Mouse (Mus musculus): ENCODE data around the gene Atp1a1.

The Atp1a1 gene

DNA sequence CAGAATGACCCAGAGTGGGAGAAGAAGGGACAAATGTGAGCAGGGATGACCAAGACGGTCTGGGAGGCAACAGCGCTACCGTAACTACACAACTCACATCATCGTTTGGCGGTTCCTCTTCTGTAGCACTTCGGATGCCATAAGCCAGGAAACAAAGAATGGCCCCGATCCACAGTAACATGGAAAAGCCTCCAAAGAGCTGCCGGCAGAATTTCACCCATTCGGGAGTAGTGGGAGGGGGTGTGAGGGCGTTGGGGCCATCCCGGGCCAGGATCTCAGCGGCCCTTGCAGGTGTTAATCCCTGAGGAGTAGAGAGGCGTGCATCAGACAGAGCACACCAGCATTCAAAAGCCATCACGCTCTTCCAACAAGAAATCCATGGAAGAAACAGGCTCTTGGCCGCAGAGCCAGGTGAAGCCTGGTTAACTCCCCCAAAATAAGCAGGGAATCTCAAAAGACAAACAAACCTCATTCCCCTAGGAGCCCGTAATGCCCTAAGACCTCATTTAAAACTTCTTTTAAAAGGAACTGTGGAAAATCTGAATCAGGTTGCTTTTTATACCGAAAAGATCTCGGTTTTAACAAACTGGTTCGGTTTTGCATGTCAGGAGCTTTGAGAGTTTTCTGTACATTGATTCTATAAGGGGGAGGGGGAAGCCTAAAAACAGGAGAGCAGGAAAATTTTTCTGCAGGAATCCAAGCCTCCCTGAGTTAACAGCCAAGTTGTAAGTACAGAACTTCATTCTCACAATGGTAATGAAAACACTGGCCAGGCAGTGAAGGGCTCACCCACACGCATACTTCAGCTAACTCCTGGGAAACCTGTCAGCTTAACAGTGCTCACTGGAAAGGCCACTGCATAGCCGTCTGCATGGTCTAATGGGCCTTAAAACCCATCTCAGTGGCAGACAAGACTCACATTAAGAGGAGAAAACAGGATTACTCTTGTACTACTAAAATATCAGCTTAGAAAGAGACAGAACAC lies 11.9 kb downstream of the Atp1a1 start:
- DNase-seq, result no peak

- no peak for DNase-seq
These were observed 14.1 kb downstream of the Atp1a1 start for GRCm38 (mm10) chr3:101590380-101590779.

DNA sequence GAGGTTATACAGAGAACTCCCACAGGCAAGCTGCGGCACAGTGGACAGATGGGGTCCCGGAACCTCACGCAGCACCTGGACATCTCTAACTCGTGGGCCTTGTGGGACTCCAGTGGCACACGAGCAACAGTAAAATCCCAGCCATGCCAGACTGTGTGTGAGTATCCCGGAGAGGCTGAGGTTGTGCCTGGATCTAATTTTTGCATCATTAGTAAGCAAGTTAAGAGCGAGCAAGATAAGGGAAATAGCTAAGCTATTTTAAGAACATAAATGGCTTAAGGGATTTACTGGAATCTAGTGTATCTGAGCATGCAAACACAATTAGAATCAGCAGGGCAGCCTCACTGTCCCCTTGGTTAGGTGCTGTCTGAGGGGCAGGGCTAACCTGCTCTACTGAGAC lies 16.2 kb downstream of the Atp1a1 start:
- DNase-seq, result no peak

- no peak for DNase-seq
These were observed 17.7 kb downstream of the Atp1a1 start for GRCm38 (mm10) chr3:101586794-101587193.

GRCm38 (mm10) chr3:101578072-101578471 lies 26.4 kb downstream of the Atp1a1 start:
- no peak for DNase-seq

DNA sequence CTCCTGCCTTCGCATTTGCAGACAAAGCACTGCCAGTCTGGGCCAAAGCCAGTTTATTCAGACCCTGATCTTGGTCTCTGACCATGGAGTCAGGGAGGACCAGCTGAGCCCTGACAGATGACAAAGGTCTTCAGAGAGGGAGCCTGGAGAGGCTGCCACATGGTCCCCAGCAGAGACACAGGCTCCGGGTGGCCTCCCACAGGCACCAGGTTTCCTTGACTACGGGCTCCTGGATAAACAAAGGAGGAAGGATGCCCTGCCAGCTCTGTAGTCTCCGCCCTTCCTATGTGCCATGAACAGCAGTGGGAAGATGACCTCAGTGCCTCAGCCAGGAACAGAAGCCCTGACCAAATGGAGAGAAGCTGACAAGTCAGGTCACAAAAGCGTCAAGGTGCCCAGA lies 27.1 kb downstream of the Atp1a1 start:
- no peak for DNase-seq

DNA sequence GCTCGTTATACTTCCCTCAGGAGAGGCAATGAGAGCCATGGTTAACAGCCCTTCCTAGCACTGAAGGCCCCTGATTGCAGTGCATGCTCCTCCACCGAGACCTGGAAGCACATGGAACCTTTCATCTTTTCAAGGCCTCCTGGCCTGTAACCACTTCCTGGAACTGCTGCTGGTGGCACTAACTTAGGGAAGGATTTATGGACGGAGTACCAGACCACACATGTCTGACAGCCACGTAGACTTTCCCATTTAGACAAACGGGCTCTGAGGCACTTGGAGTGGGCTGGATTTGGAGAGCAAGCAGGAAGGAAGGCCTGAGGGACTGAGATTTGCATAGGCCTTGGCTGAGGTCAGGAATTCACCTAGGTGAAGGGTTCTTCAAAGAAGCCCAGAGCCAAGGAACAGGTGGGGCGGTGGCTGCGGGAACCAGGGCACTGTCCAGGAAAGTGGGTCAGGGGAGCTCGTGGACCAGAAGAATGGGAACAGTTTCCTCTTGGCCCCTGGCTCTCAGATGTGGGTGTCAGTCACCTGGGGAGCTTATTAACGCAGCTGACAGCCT lies 28.9 kb downstream of the Atp1a1 start:
- no peak for DNase-seq

- no peak for DNase-seq
These were observed 29.9 kb downstream of the Atp1a1 start for GRCm38 (mm10) chr3:101574463-101575193.

- DNase-seq, result no peak
These were observed 31.5 kb downstream of the Atp1a1 start for GRCm38 (mm10) chr3:101572991-101573390.

DNA sequence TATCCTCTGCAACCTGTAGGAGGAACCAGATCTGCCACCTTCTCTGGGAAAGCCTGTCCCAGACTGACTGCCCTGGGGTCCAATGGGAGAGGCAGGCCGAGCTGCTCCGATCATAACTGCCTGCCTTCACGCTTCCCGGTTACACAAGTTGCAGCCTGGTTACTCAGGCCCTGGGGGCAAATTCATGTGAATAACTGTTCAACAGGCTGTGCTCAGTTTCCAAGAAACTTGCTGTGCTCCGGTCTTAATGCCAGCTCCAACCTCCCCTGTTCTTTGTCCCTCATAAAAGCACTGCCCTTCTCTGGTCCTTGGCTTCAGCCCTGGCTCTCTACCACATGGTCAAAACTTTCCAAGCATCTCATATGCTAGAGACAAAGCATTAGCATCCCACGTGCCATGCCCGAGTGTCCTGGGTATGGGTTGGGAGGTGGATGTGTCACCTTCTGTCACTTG lies 32.3 kb downstream of the Atp1a1 start:
- DNase-seq, result no peak

- no peak for DNase-seq
These were observed 32.9 kb downstream of the Atp1a1 start for GRCm38 (mm10) chr3:101571515-101572130.

- no peak for DNase-seq
These were observed 33.6 kb downstream of the Atp1a1 start for GRCm38 (mm10) chr3:101570747-101571514.

DNA sequence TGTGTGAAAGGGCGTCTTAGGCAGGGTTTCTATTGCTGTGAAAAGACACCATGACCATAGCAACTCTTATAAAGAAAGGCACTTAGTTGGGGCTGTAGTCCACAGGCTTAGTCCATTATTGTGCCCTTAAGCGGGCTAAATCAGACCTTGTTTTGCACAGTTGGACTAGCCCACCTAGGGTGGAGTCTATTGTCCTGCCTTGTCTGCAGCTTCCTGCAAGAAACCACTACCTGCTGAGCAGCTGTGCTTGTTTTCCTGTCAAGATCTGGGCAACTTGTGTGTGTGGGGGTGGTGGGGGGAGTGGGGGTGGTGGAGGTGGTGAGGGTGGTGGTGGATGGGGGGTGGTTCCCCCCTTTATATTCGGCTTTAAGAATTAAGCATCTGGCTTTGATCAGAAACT lies 34.2 kb downstream of the Atp1a1 start:
- no peak for DNase-seq

DNA sequence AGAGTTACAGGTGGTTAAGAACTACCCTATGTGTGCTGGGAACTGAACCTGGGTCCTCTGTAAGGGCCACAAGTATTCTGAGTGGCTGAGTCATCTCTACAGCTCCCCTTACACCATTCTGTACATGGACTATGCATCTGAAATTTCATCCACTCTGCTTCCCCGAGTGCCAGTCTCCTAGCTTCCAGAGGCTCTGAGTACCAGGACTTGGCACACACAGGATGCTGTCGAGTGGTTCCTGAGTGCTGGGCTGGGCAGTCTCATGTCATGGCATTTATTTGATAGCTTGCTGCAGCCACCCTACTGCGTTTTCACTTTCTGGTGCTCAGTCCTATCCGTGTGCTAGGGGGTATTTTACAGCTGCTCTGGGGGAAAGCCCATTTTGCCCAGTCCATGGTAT lies 35.9 kb downstream of the Atp1a1 start:
- DNase-seq, result no peak

DNA sequence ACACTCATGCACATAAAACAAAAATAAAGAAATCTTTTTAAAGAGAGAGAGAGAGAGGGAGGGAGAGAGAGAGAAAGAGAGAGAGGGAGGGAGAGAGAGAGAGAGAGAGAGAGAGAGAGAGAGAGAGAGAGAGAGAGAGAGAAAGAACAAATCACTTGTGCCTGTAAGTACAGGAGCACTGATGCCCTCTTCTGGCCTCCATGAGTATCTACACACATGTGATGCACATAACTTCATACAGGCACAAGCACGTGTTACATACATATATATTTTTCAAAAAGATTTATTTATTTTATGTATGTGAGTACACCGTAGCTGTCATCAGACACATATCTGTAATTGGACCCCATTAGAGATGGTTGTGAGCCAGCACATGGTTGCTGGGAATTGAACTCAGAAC lies 40.5 kb downstream of the Atp1a1 start:
- no peak for DNase-seq

DNA sequence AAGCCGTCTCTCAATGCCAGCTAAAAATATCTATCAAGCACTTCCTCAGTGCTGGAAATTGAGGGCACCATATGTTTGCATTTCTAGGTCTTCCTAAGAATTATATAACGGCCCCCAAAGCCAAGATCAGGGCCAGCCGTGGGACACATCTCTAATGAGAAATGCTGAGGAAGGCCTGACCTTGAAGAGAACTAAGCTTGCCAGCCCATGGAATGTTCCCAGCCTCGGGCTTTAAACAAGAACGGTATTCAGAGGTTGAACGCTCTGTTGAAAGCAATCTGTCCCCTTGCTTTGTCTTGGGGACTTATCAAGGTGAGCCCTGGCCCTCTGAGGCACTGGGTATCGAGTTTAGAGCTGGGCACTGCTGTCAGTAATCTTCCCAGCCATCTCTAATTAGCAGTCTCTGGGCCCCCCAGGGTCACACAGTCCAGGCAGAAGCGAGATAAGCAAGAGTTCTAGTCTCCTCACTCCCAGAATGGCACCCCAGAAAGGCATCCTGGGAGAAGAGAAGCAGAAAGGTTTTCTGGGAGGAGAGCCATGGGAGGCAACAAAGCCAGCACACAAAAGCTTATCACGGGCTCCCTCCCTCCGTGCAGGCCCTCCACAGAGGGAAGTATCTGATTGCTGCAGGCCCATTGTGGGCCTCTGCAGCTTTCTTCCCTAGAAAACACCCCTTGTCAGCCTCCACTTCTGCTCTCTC lies 41.8 kb downstream of the Atp1a1 start:
- no peak for DNase-seq

DNA sequence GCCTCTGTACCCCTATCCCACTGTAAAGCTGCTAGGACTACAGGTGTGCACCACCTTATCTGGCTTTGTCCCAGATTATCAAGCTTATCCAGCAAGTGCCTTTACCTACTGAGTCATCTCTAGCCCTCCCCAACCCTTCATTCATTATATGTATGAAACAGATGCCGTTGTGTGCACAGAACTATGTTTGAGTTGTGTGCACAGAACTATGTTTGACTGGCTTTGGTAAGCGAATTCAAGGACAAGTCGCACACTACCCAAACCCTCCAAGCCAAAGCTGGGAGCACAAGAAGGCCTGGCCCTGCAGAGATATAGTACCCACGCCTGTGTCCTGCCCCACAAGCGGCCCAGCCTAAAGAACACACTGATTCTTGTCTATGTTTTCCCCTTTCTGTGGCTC lies 42.5 kb downstream of the Atp1a1 start:
- DNase-seq, result no peak

GRCm38 (mm10) chr3:101560841-101561522 lies 43.5 kb downstream of the Atp1a1 start:
- DNase-seq, result no peak

DNA sequence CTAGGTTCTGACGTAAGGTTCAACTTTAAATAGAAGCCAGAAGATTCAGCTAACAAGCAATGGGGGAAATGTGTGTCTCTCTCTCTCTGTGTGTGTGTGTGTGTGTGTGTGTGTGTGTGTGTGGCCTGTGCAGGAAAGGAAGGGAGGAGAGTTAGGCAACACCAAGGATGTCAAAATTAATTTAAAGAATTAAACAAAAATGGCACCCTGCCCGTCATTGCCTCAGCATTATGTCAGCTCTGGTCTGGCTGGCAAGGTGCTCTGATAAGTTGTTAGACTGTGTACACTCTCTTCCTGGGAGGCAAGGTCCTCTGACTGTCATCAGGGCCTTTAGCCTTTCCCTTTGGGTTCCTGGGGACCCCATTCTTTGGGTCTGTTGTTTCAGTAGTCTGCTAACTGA lies 47.8 kb downstream of the Atp1a1 start:
- DNase-seq, result no peak

DNA sequence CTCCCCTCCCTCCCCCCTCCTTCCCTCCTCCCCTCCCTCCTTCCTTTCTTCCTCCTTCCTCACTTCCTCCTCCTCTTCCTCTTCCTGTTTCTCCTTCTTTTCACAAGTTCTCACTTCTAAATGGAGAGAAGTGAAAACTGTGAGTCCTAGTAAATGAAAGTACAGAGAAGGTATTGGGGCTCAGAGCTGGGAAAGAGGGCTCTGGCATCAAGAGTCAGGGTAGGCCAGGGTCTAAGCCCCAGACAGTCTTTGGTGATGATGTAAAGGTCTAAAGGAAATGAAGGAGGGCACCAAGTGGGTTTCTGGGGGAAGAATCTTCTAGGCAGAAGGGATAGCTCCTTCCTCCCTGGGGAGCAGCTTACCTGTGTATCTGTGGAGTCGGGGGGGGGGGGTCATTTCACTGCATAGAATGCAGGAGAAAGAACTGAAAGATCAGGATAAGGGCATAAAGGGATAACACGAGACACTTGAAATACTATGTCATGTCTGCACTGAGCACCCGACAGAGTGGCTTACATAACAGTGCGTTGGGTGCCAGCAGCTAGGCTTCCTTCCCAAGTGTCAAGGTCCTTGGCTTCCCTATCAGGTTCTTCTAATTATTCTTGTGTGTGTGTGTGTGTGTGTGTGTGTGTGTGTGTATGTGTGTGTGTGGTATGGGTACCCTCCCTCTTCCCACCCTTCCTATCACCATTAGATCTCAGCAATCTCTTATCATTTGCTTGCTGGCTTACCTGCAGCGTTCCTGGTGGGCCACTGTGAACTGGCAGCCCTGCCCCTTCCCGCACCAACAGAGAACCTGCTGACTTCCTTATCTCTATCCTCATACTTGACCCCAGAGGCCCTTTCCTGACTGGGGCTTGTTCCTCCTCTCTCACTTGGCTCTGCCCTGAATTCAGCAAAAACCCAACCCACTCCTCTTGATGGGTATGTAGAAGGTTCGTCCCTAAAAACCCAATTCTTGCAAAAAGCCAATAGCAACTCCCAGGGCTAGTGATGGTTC lies 51.6 kb downstream of the Atp1a1 start:
- DNase-seq, result no peak

All from right cerebral cortex, postnatal 4 days (tissue).